Mouse (Mus musculus) hindbrain, embryonic 16.5 days (tissue): ENCODE measurements around the gene Ttc7. TPM values are rescaled to one million over a fixed set of nuclear protein-coding genes. Genes with fewer than 3 reads are reported as not detected.
"Not testable (repeated sequence)": the region's sequence is repeated elsewhere in the genome, so short reads cannot be mapped to it uniquely, and the experiment has no call there.

Experiments
- ATAC-seq: fragments of 200-750 bp; cut with Nextera tagmentation; 2 replicates; pipeline ENCODE4 v1.8.0; 2017; ENCODE audit warnings: moderate TSS enrichment, moderate library complexity
- H3K27ac ChIP-seq: fragments of 300-500 bp; sonication (generic); 2 replicates; pipeline ENCODE4 v1.5.1; 2014; ENCODE audit warnings: low read depth, mild to moderate bottlenecking, control low read depth, low read length, moderate library complexity
- H3K27me3 ChIP-seq: fragments of 300-500 bp; sonication (generic); replicated peaks from 2 replicates; pipeline ENCODE4 v1.6.1; 2014; ENCODE audit warnings: low read length; ENCODE audit not compliant: control insufficient read depth, insufficient read depth
- H3K36me3 ChIP-seq: fragments of 300-500 bp; sonication (generic); 2 replicates; pipeline ENCODE4 v1.6.1; 2014; ENCODE audit warnings: mild to moderate bottlenecking, low read length, moderate library complexity, mixed read lengths; ENCODE audit not compliant: control insufficient read depth, insufficient read depth
- H3K4me1 ChIP-seq: fragments of 300-500 bp; sonication (generic); 2 replicates; pipeline ENCODE4 v1.6.1; 2014; ENCODE audit warnings: low read depth, low read length; ENCODE audit not compliant: control insufficient read depth, insufficient read depth
- H3K4me2 ChIP-seq: fragments of 300-500 bp; sonication (generic); 2 replicates; pipeline ENCODE4 v1.6.1; 2014; ENCODE audit warnings: mild to moderate bottlenecking, low read length, control low read depth, moderate library complexity
- H3K4me3 ChIP-seq: fragments of 300-500 bp; sonication (generic); 2 replicates; pipeline ENCODE4 v1.5.1; 2014; ENCODE audit warnings: mild to moderate bottlenecking, low read length, control low read depth, moderate library complexity
- H3K9ac ChIP-seq: fragments of 300-500 bp; sonication (generic); 2 replicates; pipeline ENCODE4 v1.6.1; 2014; ENCODE audit warnings: low read depth, mild to moderate bottlenecking, control low read depth, low read length, moderate library complexity
- H3K9me3 ChIP-seq: fragments of 300-500 bp; sonication (generic); 2 replicates; pipeline ENCODE4 v1.6.1; 2014; ENCODE audit warnings: mild to moderate bottlenecking, low read length, moderate library complexity; ENCODE audit not compliant: control insufficient read depth
- WGBS: fragments of 180-500 bp; shearing (Covaris S2); extraction: QIAGEN DNeasy Blood & Tissue Kit; methylation state at CpG from one replicate; pipeline ENCODE4 v1.1.7; 2014; 5-methylcytosine and 5-hydroxymethylcytosine counted together
- polyA plus RNA-seq: library from polyadenylated mRNA; unstranded; fragments of >200 nt; fragmentation: Nextera tagmentation; extraction: Ambion mirVana; gene quantifications from 2 replicates; pipeline ENCODE4 v1.2.1, GENCODE M21; 2015

Gene Ttc7
- polyA plus RNA-seq, 1 experiment from 2014 or later = 6.1 TPM

- no peaks in the 10 kb centered on the region for H3K27me3 ChIP-seq
- H3K36me3 ChIP-seq = peaks cover 2% of the 10 kb centered on the region; the same call in 1 of the 2 replicates
- H3K4me3 ChIP-seq = no peak overlapping the region
- no peaks in the 10 kb centered on the region; the same call in 1 of the 2 replicates for H3K4me1 ChIP-seq
- H3K27ac ChIP-seq = no peak overlapping the region
- no peak overlapping the region for H3K4me2 ChIP-seq
- ATAC-seq = no peak
- H3K9me3 ChIP-seq = no peaks in the 10 kb centered on the region
- no peak overlapping the region for H3K9ac ChIP-seq
- 89% methylated on average over 5 of the region's 5 CpGs for WGBS
These were observed 10.4 kb downstream of the Ttc7 start for GRCm38 (mm10) chr17:87293125-87293524.

- no peaks in the 10 kb centered on the region for H3K4me1 ChIP-seq
- H3K9me3 ChIP-seq = no peaks in the 10 kb centered on the region
- no peak for ATAC-seq
- H3K27ac ChIP-seq = no peak overlapping the region
- H3K4me2 ChIP-seq = no peak overlapping the region
- no peak overlapping the region for H3K4me3 ChIP-seq
- H3K36me3 ChIP-seq = peaks cover 2% of the 10 kb centered on the region; the same call in 1 of the 2 replicates
- WGBS = 85% methylated on average over 7 of the region's 7 CpGs
- H3K27me3 ChIP-seq = no peaks in the 10 kb centered on the region
- H3K9ac ChIP-seq = no peak overlapping the region
These were observed 13.1 kb downstream of the Ttc7 start for GRCm38 (mm10) chr17:87295738-87296137.

DNA sequence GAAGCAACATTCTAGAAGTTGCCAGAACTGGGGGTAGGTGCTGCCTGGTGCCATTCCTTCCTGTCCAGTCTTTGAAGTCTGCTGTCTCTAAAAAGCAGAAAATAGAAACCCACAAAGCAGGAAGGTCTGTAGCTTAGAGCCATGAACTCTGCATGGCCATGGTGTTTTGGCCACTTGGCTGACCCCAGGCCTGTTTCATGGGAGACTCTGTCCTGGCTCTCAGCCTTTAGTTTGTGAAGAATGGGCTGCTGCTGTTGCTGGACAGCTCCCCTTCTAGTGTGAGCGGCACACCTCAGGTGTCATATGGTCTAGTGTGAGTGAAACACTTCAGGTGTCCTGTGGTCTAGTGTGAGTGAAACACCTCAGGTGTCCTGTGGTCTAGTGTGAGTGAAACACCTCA lies 14.0 kb downstream of the Ttc7 start:
- not testable (repeated sequence) for H3K4me1 ChIP-seq, H3K4me2 ChIP-seq, H3K4me3 ChIP-seq, H3K27me3 ChIP-seq, H3K9ac ChIP-seq, H3K9me3 ChIP-seq, H3K27ac ChIP-seq, ATAC-seq, H3K36me3 ChIP-seq
- 84% methylated on average over 1 of the region's 1 CpGs for WGBS

GRCm38 (mm10) chr17:87298944-87299343 lies 16.3 kb downstream of the Ttc7 start:
- no peak for ATAC-seq
- H3K4me1 ChIP-seq = no peaks in the 10 kb centered on the region
- H3K27ac ChIP-seq = no peak overlapping the region
- 85% methylated on average over 6 of the region's 6 CpGs for WGBS
- H3K9me3 ChIP-seq = no peaks in the 10 kb centered on the region
- no peak overlapping the region for H3K9ac ChIP-seq
- no peaks in the 10 kb centered on the region for H3K27me3 ChIP-seq
- H3K4me2 ChIP-seq = no peak overlapping the region
- H3K4me3 ChIP-seq = no peak overlapping the region
- H3K36me3 ChIP-seq = no peaks in the 10 kb centered on the region

GRCm38 (mm10) chr17:87300340-87300739 lies 17.7 kb downstream of the Ttc7 start:
- H3K9me3 ChIP-seq = no peaks in the 10 kb centered on the region
- H3K27me3 ChIP-seq = no peaks in the 10 kb centered on the region
- H3K27ac ChIP-seq = no peak overlapping the region
- H3K4me2 ChIP-seq = no peak overlapping the region
- no peak for ATAC-seq
- no peaks in the 10 kb centered on the region for H3K36me3 ChIP-seq
- H3K4me1 ChIP-seq = no peaks in the 10 kb centered on the region
- WGBS = 87% methylated on average over 10 of the region's 10 CpGs
- H3K9ac ChIP-seq = no peak overlapping the region
- no peak overlapping the region for H3K4me3 ChIP-seq

DNA sequence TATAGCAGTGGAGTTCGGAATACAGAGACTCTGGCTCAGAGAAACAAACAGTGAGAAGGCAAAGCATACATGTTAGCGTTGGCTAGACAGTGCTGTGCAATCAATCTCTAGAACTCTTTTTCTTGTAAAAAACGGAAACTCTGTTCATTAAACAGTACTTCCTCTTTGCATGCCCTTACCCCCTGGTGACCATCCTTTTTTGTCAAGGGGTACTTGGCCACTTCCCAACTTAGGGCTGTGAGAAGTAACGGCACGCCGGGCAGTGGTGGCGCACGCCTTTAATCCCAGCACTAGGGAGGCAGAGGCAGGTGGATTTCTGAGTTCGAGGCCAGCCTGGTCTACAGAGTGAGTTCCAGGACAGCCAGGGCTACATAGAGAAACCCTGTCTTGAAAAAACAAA lies 18.9 kb downstream of the Ttc7 start:
- ATAC-seq, H3K27me3 ChIP-seq, H3K4me1 ChIP-seq, H3K4me3 ChIP-seq, H3K27ac ChIP-seq, H3K4me2 ChIP-seq, H3K9ac ChIP-seq, H3K36me3 ChIP-seq, H3K9me3 ChIP-seq: not testable (repeated sequence)
- WGBS = 81% methylated on average over 8 of the region's 9 CpGs

- WGBS = 71% methylated on average over 13 of the region's 13 CpGs
- no peak for ATAC-seq
- Histone ChIP-seq H3K27ac (no peak overlapping the region), H3K36me3 (no peaks in the 10 kb centered on the region), H3K9ac (no peak overlapping the region), H3K4me3 (no peak overlapping the region), H3K4me1 (no peaks in the 10 kb centered on the region), H3K4me2 (no peak overlapping the region), H3K27me3 (no peaks in the 10 kb centered on the region), H3K9me3 (no peaks in the 10 kb centered on the region)
These were observed 19.5 kb downstream of the Ttc7 start for GRCm38 (mm10) chr17:87302014-87302794.

DNA sequence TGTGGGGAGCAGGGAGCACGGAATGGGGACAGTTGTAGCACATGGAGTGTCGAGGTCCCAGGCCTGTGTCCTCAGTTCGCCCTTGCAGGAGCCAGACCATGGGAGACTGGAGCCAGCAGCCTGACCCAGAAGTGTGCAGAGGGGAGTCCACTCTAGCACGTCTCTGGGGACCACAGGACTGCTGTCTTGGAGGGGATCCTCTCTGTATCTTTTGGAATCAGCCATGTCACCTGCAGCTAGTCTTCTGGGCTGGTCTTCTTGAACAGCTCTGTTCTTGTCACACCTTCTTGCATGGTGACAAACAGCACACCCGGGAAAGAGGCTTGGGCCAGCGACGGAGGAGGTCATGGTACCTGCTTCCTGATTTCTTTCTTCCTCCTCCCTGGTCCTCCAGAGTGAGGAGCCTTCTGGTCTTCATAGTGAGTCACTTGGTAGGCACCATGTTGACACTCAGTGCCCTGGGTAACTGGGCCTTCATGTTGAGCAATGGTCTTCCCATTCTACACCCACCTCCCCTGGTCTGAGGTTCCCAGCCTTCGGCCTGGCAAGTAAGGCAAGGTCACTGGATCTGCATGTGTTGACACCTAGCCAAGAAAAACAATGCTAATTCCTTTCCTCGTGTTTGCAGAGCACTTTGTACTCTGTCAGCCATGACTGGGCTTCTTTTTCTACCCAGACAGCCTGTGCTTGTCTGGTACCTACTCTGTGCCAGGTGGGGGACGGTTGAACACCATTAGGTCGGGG lies 21.6 kb downstream of the Ttc7 start:
- H3K9me3 ChIP-seq = no peaks in the 10 kb centered on the region
- no peak overlapping the region for H3K27ac ChIP-seq
- ATAC-seq = no peak
- no peak overlapping the region for H3K9ac ChIP-seq
- no peaks in the 10 kb centered on the region for H3K4me1 ChIP-seq
- H3K36me3 ChIP-seq = no peaks in the 10 kb centered on the region
- H3K4me3 ChIP-seq = no peak overlapping the region
- H3K27me3 ChIP-seq = no peaks in the 10 kb centered on the region
- no peak overlapping the region for H3K4me2 ChIP-seq
- 83% methylated on average over 11 of the region's 11 CpGs for WGBS

- H3K4me3 ChIP-seq = no peak overlapping the region
- no peaks in the 10 kb centered on the region for H3K9me3 ChIP-seq
- no peak overlapping the region for H3K4me2 ChIP-seq
- no peaks in the 10 kb centered on the region for H3K27me3 ChIP-seq
- H3K36me3 ChIP-seq = no peaks in the 10 kb centered on the region
- no peak overlapping the region for H3K27ac ChIP-seq
- no peaks in the 10 kb centered on the region for H3K4me1 ChIP-seq
- no peak overlapping the region for H3K9ac ChIP-seq
- ATAC-seq = no peak
- 89% methylated on average over 8 of the region's 8 CpGs for WGBS
These were observed 22.4 kb downstream of the Ttc7 start for GRCm38 (mm10) chr17:87305065-87305464.
